Mouse (Mus musculus) neural tube, embryonic 14.5 days (tissue): Measurements from ENCODE around the gene Trim44. TPM values are rescaled to one million over a fixed set of nuclear protein-coding genes. Genes with fewer than 3 reads are reported as not detected.

Experiments
- ATAC-seq: fragments of 200-750 bp; cut with Nextera tagmentation; 2 replicates; pipeline ENCODE4 v1.8.0; 2017; ENCODE audit warnings: low read depth, mild to moderate bottlenecking, moderate TSS enrichment, moderate library complexity
- H3K27ac ChIP-seq: fragments of 300-500 bp; sonication (generic); 2 replicates; pipeline ENCODE4 v1.5.1; 2014; ENCODE audit warnings: low read depth, mild to moderate bottlenecking, control low read depth, low read length, moderate library complexity, mixed read lengths
- H3K27me3 ChIP-seq: fragments of 300-500 bp; sonication (generic); 2 replicates; pipeline ENCODE4 v1.6.1; 2014; ENCODE audit warnings: low read length; ENCODE audit not compliant: control insufficient read depth, insufficient read depth
- H3K36me3 ChIP-seq: fragments of 300-500 bp; sonication (generic); 2 replicates; pipeline ENCODE4 v1.6.1; 2014; ENCODE audit warnings: low read length, mixed read lengths; ENCODE audit not compliant: control insufficient read depth, insufficient read depth
- H3K4me1 ChIP-seq: fragments of 300-500 bp; sonication (generic); 2 replicates; pipeline ENCODE4 v1.6.1; 2014; ENCODE audit warnings: low read length; ENCODE audit not compliant: control insufficient read depth, insufficient read depth
- H3K4me2 ChIP-seq: fragments of 300-500 bp; sonication (generic); 2 replicates; pipeline ENCODE4 v1.6.1; 2014; ENCODE audit warnings: mild to moderate bottlenecking, low read depth, low read length, control low read depth
- H3K4me3 ChIP-seq: fragments of 300-500 bp; sonication (generic); 2 replicates; pipeline ENCODE4 v1.5.1; 2014; ENCODE audit warnings: low read depth, low read length, control low read depth, mixed read lengths
- H3K9ac ChIP-seq: fragments of 300-500 bp; sonication (generic); replicated peaks from 2 replicates; pipeline ENCODE4 v1.6.1; 2014; ENCODE audit warnings: low read depth, mild to moderate bottlenecking, control low read depth, low read length, mixed read lengths
- H3K9me3 ChIP-seq: fragments of 300-500 bp; sonication (generic); 2 replicates; pipeline ENCODE4 v1.6.1; 2016; ENCODE audit warnings: low read length; ENCODE audit not compliant: control insufficient read depth
- WGBS: fragments of 180-500 bp; shearing (Covaris S2); extraction: QIAGEN DNeasy Blood & Tissue Kit; methylation state at CpG from one replicate; pipeline ENCODE4 v1.1.7; 2014; 5-methylcytosine and 5-hydroxymethylcytosine counted together
- polyA plus RNA-seq: library from polyadenylated mRNA; unstranded; fragments of >200 nt; fragmentation: Nextera tagmentation; extraction: Ambion mirVana; gene quantifications from 2 replicates; pipeline ENCODE4 v1.2.1, GENCODE M21; 2014

The Trim44 gene
- polyA plus RNA-seq, 1 experiment from 2014 or later, result 79.7 TPM

- Histone ChIP-seq H3K36me3 (no peaks in the 10 kb centered on the region), H3K4me2 (no peak overlapping the region), H3K27ac (no peak overlapping the region), H3K4me1 (0 out of 2 replicates have a peak, but pooled peaks cover under 1% of the 10 kb centered on the region), H3K4me3 (no peak overlapping the region), H3K9me3 (no peaks in the 10 kb centered on the region), H3K27me3 (no peaks in the 10 kb centered on the region), H3K9ac (no peak overlapping the region)
- ATAC-seq, result no peak
- 53% methylated on average over 1 of the region's 1 CpGs for WGBS
Measured at GRCm38 (mm10) chr2:102293181-102293580, 114.4 kb downstream of the Trim44 start.

GRCm38 (mm10) chr2:102292051-102292450 is 115.6 kb downstream of the Trim44 start:
- H3K4me2 ChIP-seq, result no peak overlapping the region
- no peaks in the 10 kb centered on the region for H3K9me3 ChIP-seq
- H3K27ac ChIP-seq, result no peak overlapping the region
- no peaks in the 10 kb centered on the region for H3K27me3 ChIP-seq
- no peak overlapping the region for H3K9ac ChIP-seq
- 65% methylated on average over 1 of the region's 1 CpGs for WGBS
- H3K36me3 ChIP-seq, result no peaks in the 10 kb centered on the region
- H3K4me1 ChIP-seq, result no peaks in the 10 kb centered on the region
- no peak for ATAC-seq
- no peak overlapping the region for H3K4me3 ChIP-seq

- 83% methylated on average over 2 of the region's 2 CpGs for WGBS
- H3K27ac ChIP-seq, result no peak overlapping the region
- no peak for ATAC-seq
- no peaks in the 10 kb centered on the region for H3K27me3 ChIP-seq
- no peak overlapping the region for H3K4me2 ChIP-seq
- H3K4me3 ChIP-seq, result no peak overlapping the region
- H3K9me3 ChIP-seq, result no peaks in the 10 kb centered on the region
- H3K4me1 ChIP-seq, result no peaks in the 10 kb centered on the region
- no peaks in the 10 kb centered on the region for H3K36me3 ChIP-seq
- no peak overlapping the region for H3K9ac ChIP-seq
Measured at GRCm38 (mm10) chr2:102291533-102291932, 116.1 kb downstream of the Trim44 start.

- peak; percentile 45; the same call in 1 of the 2 replicates for ATAC-seq
- H3K9me3 ChIP-seq, result no peaks in the 10 kb centered on the region
- H3K27ac ChIP-seq, result no peak overlapping the region
- H3K4me2 ChIP-seq, result no peak overlapping the region
- no peaks in the 10 kb centered on the region for H3K36me3 ChIP-seq
- H3K4me3 ChIP-seq, result no peak overlapping the region
- H3K27me3 ChIP-seq, result no peaks in the 10 kb centered on the region
- 50% methylated on average over 5 of the region's 5 CpGs for WGBS
- no peak overlapping the region for H3K9ac ChIP-seq
- H3K4me1 ChIP-seq, result no peaks in the 10 kb centered on the region
Measured at GRCm38 (mm10) chr2:102290041-102290440, 117.6 kb downstream of the Trim44 start.

- Histone ChIP-seq H3K9ac (no peak overlapping the region), H3K4me2 (no peak overlapping the region), H3K36me3 (no peaks in the 10 kb centered on the region), H3K9me3 (no peaks in the 10 kb centered on the region), H3K4me1 (no peaks in the 10 kb centered on the region), H3K4me3 (no peak overlapping the region), H3K27ac (no peak overlapping the region), H3K27me3 (no peaks in the 10 kb centered on the region)
- 84% methylated on average over 5 of the region's 5 CpGs for WGBS
- ATAC-seq, result no peak
Measured at GRCm38 (mm10) chr2:102288676-102289075, 119.0 kb downstream of the Trim44 start.

- ATAC-seq, result no peak
- Histone ChIP-seq H3K36me3 (no peaks in the 10 kb centered on the region), H3K27ac (no peak overlapping the region), H3K27me3 (no peaks in the 10 kb centered on the region), H3K9me3 (no peaks in the 10 kb centered on the region), H3K9ac (no peak overlapping the region), H3K4me2 (no peak overlapping the region), H3K4me3 (no peak overlapping the region), H3K4me1 (no peaks in the 10 kb centered on the region)
- 88% methylated on average over 3 of the region's 3 CpGs for WGBS
Measured at GRCm38 (mm10) chr2:102287369-102287768, 120.3 kb downstream of the Trim44 start.

GRCm38 (mm10) chr2:102282081-102282480 is 125.5 kb downstream of the Trim44 start:
- 83% methylated on average over 7 of the region's 7 CpGs for WGBS
- Histone ChIP-seq H3K4me3 (no peak overlapping the region), H3K4me1 (peaks cover 2% of the 10 kb centered on the region; the same call in 1 of the 2 replicates), H3K9me3 (no peaks in the 10 kb centered on the region), H3K9ac (no peak overlapping the region), H3K27me3 (no peaks in the 10 kb centered on the region), H3K4me2 (no peak overlapping the region), H3K27ac (no peak overlapping the region), H3K36me3 (no peaks in the 10 kb centered on the region)
- ATAC-seq, result no peak

GRCm38 (mm10) chr2:102279779-102280178 is 127.8 kb downstream of the Trim44 start:
- H3K27me3 ChIP-seq, result no peaks in the 10 kb centered on the region
- peaks cover 3% of the 10 kb centered on the region; the same call in 1 of the 2 replicates for H3K4me1 ChIP-seq
- ATAC-seq, result no peak
- no peaks in the 10 kb centered on the region for H3K36me3 ChIP-seq
- H3K4me3 ChIP-seq, result no peak overlapping the region
- no peak overlapping the region for H3K4me2 ChIP-seq
- no peaks in the 10 kb centered on the region for H3K9me3 ChIP-seq
- WGBS, result 77% methylated on average over 7 of the region's 7 CpGs
- H3K27ac ChIP-seq, result no peak overlapping the region
- no peak overlapping the region for H3K9ac ChIP-seq

- Histone ChIP-seq H3K27me3 (no peaks in the 10 kb centered on the region), H3K36me3 (no peaks in the 10 kb centered on the region), H3K27ac (no peak overlapping the region), H3K9me3 (no peaks in the 10 kb centered on the region), H3K9ac (no peak overlapping the region), H3K4me1 (peaks cover 3% of the 10 kb centered on the region; the same call in 1 of the 2 replicates), H3K4me2 (no peak overlapping the region), H3K4me3 (no peak overlapping the region)
- 58% methylated on average over 1 of the region's 1 CpGs for WGBS
- ATAC-seq, result no peak
Measured at GRCm38 (mm10) chr2:102277946-102278345, 129.7 kb downstream of the Trim44 start.
